Mouse (Mus musculus) mouse embryonic stem cell (cell line): ENCODE measurements at regions not wholly inside any gene's neighbourhood (a gene's known extent, or its start where the extent isn't known, plus 50 kb on each side); places are given as distances from the start of the nearest gene placed in this dataset.

Source experiments
- in situ Hi-C, 2 experiments: fragments of 300-500 bp; cut with MboI; formaldehyde crosslinking; loops; 1 replicate in 1 of 2; 3 replicates in 1 of 2; pipeline ENCODE4 v1.14.3; 2019 to 2020; ENCODE audit warnings: low sequenced_read_pairs in 2 of 2, low pct_unique_long_range_greater_than_20kb in 1 of 2, mixed read lengths in 1 of 2; ENCODE audit not compliant: unreplicated experiment in 1 of 2

DNA sequence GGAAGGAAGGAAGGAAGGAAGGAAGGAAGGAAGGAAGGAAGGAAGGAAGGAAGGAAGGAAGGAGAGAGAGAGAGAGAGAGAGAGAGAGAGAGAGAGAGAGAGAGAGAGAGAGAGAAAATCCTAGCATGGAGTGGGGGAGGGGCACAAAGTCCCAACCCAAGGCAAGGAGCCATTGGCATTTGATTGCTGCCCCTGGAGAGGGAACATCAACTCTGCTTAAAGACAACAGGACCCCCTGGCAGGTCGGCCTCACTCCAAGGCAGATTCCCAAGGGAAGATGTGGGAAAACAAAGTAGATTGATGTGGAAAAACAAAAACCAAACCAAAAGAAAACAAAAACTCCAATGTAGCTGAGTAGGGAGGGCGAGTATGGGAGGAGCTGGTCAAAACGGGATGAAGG, 49.9 kb upstream of the Fzd10 start:
- in situ Hi-C loops, result no loop called here

DNA sequence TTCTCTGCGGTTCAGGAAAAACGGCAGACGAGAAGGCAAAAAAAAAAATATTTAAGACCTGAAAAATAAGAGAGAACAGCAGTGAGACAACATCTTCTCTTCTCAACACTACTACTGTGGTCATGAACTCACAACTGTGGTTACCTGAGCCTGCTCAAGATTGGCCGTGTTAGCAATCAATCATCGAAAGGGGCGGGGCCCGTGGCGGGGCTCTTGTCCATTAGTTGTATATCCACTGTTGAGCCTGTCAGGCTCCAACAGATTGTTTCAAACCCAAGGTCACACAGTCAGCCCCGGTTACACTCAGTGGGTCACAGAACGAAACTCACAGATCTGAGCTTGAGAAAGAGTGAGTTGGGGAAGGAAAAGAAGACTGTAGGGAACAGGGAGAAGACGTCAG, 50.8 kb upstream of the Fzd10 start:
- in situ Hi-C loops, result no loop called here

DNA sequence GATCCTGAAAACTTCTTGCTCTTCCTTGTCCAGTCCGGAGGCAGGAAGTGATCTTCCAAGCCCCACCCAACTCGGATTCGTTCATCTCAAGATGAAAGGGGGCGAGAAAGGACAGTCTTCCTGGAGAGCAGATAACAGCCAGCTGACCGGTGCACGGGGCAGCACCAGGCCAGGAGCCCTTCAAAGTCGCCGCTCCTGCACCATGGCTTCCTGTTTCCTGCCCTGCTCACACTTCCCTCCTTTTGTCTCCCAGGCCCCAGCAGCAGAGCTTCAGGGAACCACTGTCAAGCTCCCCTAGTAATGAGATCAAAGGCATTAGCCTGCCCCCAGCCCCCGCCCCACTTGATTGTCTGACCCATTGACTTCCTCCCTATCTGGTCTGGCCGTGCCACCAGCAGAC, 58.6 kb upstream of the Fzd10 start:
- in situ Hi-C loops, result no loop called here

DNA sequence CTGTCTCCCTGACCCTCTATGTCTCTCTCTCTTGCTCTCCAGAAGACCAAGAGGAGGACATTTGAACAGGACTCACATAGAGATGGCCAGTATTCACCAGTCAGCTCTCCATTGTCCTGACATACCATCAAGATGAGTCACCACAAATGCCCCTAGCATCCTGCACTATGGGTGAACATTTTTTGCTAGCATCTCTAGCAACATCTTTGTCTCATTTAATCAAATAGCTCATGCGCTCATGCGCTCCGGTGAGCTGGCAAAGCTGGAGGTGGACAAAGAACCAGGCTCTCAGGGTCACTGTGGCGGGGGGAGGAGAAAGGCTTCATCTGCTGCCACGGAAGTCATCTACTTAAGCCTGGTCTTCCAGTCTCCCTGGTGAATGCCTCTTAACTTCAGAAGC, 62.0 kb upstream of the Fzd10 start:
- in situ Hi-C loops, result no loop called here

DNA sequence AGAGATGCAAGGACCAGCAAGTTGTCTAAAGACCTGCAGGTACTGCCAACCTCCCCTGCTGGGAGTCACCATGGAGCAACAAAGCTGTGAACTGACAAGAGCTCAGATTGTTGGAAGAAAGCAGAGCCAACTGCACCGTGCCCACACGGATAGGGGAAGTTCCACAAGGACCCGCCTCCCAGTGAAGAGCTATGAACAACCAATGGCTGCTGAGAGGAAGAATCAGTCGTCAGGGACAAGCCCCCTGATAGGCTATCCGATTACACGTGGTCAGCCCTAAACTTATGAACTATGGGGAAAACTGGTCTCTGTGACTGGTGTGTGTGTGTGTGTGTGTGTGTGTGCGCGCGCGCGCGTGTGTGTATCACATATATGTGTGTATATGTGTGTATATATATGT, 63.4 kb upstream of the Fzd10 start:
- in situ Hi-C loops, result no loop called here

DNA sequence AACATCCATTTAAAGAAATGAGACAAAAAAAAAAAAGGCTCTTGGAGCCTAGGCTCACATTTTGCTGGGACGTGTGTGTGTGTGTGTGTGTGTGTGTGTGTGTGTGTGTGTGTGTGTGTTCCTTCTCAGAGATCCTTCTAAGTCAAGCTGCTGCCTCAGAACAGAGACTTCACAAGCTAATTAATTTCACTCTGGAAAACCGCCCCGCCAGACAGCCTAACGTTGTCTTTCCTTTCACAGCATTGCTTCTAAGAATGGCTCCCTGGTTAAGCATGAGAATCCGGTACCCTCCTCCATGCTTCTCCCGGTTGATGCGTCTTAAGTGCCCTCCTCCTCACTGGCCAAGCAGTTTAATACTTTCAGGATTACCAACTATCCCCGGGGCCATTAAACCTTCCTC, 64.3 kb upstream of the Fzd10 start:
- in situ Hi-C loops, result no loop called here

DNA sequence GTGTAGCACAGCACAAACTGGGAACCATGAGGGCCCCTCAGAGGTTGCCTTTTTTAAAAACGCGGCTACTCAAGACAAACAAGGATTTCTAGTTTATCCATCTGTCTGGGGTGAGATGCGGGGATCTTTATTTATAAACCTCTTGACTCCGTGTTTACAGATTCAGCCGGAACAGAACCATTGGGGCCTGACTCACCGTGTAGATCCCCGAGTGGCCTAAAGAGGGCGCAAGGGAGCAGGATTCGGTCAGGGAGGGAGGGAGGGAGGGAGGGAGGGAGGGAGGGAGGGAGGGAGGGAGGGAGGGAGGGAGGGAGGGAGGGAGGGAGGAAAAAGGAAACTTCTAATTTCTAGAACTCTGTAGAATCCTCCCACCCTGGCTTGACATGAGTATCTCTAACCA, 73.4 kb upstream of the Fzd10 start:
- in situ Hi-C loops, result loop anchor here in 1 of 2 experiments (10.0 kb wide), 1 partner anchor 138 kb away; no protein-coding TSS in a partner anchor

DNA sequence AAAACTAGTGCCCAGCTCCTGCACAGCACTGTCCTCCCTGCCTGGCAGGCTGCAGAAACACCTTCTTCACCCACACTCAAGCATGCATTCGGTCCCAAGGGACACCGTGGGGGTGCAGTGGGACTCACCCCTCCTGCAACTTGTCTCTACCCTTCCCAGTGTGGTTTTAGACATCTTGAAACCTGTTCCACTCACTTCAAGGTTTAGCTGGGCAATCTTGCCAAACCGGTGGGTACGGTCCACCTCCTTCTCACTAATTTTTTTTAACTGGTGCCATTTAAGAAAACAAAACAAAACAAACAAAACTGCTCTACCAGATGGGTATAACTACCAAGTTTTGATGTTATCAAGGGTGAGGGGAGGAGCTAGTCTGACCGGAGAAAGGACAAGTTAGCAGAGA, 74.2 kb upstream of the Fzd10 start:
- in situ Hi-C loops, result loop anchor here in 1 of 2 experiments (10.0 kb wide), 1 partner anchor 138 kb away; no protein-coding TSS in a partner anchor

DNA sequence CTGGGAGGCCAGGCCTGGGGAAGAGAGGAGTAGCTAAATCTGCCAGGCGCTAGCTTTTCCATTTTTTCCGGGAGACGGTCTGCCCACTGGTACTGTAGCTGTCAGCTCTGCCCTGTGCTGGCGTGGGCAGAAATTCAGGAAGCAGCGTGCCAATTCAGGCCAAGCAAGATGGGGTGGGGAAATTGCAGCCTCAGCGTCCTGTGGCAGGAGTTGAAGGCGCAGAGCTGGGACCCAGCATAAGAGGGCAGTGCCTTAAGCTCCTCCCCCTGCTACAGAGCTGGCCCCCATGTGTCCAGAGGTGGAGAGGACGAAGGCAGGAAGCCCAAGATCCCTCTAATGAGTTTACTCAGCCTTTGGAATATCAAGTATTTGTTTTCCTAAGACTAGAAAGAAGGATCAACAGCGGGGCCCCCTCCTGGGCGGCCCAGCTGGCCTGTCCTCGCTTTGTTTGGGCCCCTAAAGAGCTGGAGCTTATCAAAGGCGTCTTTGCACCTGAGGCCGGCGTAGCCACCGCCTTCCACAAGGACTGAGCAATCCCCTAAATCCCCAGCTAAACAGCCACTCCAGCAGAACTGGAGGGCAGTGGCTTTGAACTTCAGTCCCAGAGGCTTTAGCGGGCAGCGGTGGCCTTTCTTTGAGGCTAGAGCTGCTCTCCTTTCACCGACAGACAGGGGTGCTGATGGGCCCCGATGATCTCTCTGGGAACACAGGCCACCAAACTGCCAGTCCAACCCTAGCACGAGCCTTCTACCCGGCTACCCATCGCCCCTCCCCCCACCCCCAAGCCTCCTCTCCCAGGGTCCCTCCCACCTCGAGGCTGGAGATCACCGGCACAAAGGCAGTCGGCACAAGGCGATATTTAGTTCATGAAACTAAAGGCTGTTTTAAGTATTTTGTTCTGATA, 76.0 kb upstream of the Fzd10 start:
- in situ Hi-C loops, result loop anchor here (5.0 to 10.0 kb wide), 2 partner anchors 140 to 143 kb away; no protein-coding TSS in a partner anchor

DNA sequence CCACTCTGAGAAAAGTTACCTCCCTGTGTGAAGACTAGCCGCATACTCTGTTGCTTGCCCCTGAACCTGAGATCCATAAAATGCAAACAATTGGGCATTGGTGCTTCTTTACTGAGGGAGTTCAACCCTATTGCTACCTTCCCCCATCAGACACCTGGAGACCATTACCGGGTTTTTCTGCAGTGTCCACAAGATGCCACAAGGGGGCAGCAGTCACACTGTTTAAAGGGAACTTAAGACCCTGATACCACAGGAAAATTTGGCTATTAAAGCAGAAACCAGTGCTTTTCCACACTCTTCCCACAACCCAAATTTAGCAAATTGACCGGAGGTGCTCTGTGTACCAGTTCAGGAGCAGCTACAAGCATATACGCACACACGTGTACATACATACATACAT, 78.0 kb upstream of the Fzd10 start:
- in situ Hi-C loops, result loop anchor here (5.0 to 10.0 kb wide), 2 partner anchors 142 to 145 kb away; no protein-coding TSS in a partner anchor

DNA sequence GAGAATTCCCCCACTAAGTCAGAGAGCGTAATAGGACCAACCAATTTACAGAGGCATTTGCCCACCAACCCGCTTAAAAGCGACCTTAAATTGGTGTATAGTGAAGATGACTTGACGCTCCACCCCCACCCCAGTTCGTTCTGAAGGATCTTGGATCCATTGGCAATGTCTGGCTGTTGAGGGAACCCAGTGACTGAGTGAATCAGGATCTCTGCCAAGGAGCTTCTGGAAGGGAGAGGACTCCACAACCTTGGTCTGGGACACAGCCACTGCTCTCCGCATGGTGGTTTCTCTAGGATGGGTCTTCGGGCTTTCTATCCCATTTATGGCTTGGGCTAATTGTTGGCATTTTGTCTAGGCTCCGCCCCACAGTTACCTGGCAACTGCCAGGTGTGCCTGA, 83.3 kb upstream of the Fzd10 start:
- in situ Hi-C loops, result no loop called here

DNA sequence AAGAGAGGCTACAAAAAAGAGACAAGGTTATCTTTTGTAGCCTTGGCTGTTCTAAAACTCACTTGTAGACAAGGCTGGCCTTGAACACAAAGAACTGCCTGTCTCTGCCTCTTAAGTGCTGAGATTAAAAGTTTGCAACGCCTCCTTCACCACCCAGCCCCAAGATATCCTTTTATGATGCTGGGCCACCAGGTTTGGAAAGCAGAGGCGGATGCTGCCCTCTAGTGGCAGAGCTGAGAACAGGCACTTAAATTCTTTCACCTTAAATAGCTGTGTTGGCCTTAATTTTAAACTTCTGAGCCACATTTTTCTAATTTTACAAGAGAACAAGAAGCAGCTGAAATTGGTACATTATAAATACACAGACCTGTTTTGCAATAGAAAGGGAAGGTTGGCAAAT, 82.5 kb upstream of the Tmem132d start:
- in situ Hi-C loops, result no loop called here

DNA sequence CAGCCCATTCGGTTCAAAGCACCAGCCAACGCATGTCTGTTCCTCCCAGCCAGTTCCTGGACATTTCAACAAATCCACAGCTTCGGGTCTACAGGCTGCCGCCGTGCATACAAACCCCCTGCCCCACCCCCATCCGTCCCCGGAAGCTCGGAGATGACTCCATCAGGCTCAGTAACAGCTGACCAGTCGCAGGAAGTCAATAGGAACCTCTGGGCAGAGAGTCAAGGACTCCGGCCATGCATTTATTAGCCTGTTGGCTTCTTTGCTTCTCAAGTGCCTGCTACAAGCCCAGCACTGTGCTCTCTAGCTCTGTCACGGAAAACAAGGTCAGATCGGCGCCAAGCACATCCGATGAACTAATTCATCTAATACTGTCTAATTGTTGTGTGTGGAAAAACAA, 80.4 kb upstream of the Tmem132d start:
- in situ Hi-C loops, result no loop called here

DNA sequence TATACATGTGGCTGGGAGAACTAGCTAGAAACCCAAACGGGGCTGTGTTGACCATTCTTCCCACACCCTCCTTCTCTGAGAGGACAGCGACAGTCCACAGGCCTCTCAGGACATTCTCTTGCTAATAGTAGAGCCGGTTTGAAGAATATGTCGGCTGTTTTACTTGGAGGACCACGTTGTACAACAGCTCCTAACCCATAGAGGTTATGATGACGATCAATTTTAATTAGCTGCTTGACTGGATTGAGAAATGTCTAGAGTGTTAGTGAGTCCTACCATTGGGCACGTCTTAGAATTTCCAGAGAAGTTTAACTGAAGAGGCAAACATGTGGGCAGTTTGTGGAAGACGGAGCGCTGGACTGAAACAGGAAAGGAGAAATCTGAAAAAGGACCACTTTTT, 79.7 kb upstream of the Tmem132d start:
- in situ Hi-C loops, result no loop called here

DNA sequence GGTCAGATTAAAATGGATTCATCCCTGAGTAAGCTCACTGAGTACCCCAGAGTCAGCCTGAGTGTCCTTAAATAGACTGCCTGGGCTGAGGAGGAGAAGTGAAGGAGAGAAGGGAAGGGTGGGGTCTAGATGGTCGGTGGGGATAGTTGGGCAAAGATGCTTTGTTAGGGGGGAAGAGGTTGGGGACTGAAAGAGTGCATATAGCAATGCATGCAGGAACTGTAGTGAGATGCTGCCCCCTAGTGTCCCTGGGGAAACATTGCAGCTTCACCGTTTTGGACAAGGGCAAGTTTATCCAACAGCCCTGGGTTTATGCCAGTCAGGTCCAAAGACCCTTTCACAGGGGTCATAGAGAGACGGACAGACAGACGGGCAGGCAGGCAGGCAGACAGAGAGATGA, 71.6 kb upstream of the Tmem132d start:
- in situ Hi-C loops, result no loop called here

DNA sequence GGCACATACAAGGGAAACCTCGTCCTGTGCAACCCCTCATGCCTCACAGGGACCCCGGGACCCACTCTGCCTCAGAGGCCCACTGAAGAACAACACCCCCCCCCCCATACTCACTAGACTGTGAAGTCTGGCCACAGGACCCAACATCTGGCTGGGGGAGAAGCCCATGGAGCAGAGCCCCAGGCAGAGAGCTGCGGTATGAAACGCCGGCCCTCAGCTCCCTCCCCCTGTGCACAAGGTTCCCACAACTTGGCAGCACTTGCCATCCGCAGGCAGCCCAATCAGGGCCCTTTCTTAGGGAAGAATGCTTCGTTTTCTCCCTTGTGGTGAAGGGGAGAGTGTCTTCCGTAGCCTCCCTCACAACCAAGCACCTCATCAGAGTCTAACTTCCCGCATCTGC, 66.6 kb upstream of the Tmem132d start:
- in situ Hi-C loops, result no loop called here

DNA sequence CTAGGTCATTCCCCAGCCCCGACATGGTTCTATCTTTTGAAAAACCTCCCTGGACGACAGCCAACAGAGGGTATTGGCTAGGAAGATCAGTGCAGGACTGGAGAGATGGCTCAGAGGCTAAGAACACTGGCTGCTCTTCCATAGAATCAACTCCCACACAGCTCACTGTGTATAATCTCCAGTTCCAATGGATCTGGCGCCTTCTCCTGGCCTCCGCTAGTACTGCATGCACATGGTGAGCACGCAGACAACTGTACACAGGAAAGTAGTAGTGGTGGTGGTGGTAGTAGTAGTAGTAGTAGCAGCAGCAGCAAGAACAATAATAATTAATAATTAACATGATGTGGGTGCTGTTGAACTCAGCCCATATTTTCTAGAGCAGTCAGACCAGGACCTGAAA, 66.2 kb upstream of the Tmem132d start:
- in situ Hi-C loops, result no loop called here

DNA sequence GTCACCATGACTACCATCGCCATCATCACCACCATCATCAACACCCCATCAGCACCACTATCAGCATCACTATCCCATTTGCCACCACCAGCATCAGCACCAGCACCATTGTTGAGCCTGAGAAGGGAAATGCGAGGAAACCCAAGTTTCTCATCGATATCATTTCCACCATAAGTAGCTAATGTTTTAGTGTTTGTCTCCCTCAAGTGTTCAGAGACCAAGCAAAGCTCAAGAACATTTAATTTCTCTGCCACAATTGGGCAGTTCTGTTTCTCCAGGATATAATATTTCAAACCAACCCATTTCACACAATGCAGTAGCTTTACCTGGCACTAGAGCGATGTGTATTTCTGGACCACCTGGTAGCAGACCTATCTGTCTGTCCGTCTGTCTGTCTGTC, 59.7 kb upstream of the Tmem132d start:
- in situ Hi-C loops, result no loop called here

DNA sequence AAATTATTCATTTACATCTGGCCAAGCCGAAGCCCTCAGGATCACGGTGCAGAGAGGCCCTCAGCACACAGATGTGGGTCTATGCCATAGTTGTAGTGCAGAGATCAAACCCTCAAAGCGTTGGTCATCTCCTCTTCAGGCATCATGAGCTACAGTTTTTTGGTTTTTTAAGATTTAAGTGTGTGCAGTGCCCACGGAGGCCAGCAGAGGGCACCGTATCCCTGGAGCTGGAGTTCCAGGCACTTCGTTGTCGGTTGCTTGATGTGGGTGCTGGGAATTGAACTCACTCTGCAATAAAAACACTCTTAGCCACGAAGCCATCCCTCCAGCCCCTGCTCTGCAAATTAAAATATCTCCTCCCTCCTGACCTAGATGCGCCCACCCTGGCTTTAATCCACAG, 58.3 kb upstream of the Tmem132d start:
- in situ Hi-C loops, result no loop called here

DNA sequence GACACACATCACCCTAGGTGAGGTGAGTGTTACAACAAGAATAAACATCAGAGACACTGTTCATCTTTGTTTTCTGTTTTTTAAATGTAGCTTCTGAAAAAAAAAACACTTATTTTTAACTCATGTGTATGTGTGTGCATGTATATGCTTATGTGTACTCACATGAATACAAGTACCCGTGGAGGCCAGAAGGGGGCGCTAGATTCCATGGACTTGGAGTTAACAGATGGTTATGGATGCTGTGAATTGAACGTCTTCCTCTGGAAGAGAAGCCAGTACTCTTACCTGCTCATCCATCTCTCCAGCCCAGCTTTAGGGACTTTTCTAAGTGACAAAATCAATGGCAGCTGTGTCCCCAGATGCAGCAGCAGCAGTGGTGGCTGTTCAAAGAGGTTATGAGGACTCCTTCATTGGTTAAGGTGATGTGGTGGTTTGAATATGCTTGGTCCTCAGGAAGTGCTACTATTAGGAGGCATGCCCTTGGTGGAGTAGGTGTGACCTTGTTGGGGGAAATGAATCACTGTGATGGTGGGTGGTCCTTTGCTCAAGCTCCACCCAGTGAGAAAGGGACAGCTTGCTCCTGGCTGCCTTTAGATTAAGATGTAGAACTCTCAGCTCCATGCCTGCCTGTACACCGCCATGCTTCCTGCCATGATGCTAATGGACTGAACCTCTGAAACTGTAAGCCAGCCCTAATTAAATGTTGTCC, 56.1 kb upstream of the Tmem132d start:
- in situ Hi-C loops, result no loop called here
